Mouse (Mus musculus) layer of hippocampus, postnatal 25 days (tissue): ENCODE measurements around the gene Slitrk6. TPM values are rescaled to one million over a fixed set of nuclear protein-coding genes. Genes with fewer than 3 reads are reported as not detected.
A peak's percentile ranks its signal among the peaks of the same experiment; 100 is the strongest.

ENCODE experiments used
- DNase-seq, 2 experiments: peaks; one replicate each; pipeline ENCODE4 v3.0.0; 2022; ENCODE audit warnings: mixed read lengths in 2 of 2, low spot score in 1 of 2; ENCODE audit errors: extremely low spot score in 1 of 2
- total RNA-seq, 2 experiments: library from RNA; stranded (reverse); gene quantifications; 2 replicates each; pipeline ENCODE4 v1.2.3; 2021

The Slitrk6 gene
- total RNA-seq, result 1 to 10 TPM in 1 of 2 experiments, under 1 TPM in 1; 0.70 to 1.0 TPM

- DNase-seq, result peak; percentile 3 to 14
Measured at GRCm38 (mm10) chr14:110754484-110755307, at the start of gene Slitrk6. Slitrk6 (minus strand) TSS chr14:110755149.

DNA sequence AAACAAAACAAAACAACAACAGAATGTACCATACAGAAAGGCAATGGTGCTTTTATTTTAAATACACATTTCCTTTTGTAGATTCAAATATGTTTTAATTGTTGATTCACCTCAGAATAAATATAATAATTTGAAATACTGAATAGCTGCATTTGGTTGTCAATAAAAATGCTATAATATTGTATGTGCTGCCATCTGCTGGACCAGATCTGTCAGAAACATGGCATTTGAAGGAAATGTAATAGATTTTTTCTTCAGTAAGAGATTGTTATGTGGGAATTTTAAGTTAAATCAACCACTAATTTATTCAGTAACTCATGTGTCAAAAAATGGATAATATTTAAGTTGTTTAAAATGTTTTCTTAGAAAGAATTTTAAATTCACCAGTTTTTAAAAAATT is 22.6 kb upstream of the Slitrk6 start:
- DNase-seq, result peak in 1 of 2 experiments; percentile 54

- DNase-seq, result no peak
Measured at GRCm38 (mm10) chr14:110770694-110771093, 15.7 kb upstream of the Slitrk6 start.

GRCm38 (mm10) chr14:110762588-110763220 is 7.8 kb upstream of the Slitrk6 start:
- DNase-seq, result no peak

DNA sequence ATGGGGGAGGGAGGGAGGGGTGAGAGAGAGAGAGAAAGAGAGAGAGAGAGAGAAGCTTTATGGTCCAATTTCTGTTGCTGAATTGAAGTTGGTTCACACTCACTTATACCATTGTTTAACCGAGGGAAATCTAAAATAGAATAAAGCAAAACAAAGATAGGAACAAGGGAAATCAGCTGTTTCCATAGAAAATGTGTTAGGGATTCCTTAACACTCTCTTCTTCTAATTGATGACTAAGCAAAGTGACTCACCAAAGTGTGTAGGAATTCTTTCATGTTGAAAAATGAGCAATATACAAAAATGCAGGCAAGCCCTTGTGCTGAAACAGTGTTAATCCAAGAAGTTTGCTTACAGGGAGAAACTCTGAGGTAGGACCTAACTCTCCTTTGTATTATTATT is 6.0 kb upstream of the Slitrk6 start:
- DNase-seq, result no peak

DNA sequence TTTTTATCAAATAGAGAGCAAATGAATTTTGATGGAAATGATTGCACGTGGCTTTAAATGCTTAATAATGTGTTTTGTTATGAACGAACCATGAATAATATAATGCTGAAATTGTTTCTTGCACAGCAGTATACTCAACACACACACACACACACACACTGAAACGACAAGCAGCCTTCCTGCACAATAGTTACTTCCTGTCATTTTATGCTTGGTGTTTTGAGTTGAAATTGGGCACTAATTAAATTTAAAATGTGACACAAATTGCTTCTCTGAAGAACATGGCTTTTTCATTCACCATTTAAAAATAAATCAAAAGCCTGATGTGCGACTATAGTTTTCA is 330 bp upstream of the Slitrk6 start:
- DNase-seq, result no peak

DNA sequence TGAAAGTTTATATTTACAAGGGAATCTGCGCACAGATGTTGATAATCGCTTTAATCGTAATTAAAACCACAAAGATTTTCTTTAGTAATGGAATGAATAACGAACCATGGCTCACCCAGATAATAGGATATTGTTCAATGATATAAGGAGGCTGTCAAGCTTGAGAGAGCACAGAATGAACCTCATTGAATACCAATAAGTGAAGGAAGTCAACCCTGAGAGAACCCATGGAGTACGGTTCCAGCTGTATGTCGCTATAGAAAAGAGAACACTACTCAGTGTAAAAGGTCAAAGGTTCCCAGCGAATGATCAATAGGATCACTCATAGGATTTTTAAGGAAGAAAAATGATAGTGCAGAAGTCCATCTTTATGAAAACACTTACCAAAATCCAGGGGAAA is 15.1 kb downstream of the Slitrk6 start:
- no peak for DNase-seq

DNA sequence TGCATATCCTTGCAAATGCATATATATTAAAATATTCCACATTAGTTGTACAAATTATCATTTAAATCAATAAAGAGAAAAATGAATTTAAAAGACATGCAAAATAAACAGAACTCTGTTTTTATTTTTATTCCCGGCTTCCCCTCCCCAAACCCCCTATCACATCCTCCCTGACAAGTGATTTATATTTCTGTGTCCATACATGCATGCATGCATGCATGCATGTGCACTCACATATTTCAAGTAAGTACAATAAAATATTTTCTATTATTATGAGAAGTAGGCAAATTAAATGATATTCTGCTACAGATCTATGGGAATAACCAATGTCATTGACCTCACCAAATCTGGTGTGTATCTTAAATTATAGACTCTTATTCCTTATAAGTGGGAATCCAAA is 15.6 kb downstream of the Slitrk6 start:
- DNase-seq, result no peak

- DNase-seq, result no peak
Measured at GRCm38 (mm10) chr14:110728344-110728910, 26.5 kb downstream of the Slitrk6 start.

- DNase-seq, result no peak
Measured at GRCm38 (mm10) chr14:110724026-110724576, 30.8 kb downstream of the Slitrk6 start.
